Mouse (Mus musculus): ENCODE measurements around the gene Parp14. TPM values are rescaled to one million over a fixed set of nuclear protein-coding genes. Genes with fewer than 3 reads are reported as not detected.

Gene Parp14
- polyA plus RNA-seq, 1 experiment: 0.23 TPM

- TF ChIP-seq MYOD1 (IDR thresholded peaks at IDR 0.05; ENCODE audit: control insufficient read depth in 1 of 3, insufficient read length in 2 of 3, low read depth in 2 of 3) (no peak), SRF (IDR thresholded peaks at IDR 0.05; ENCODE audit: control insufficient read depth, insufficient read length, low read depth) (no peak), MAX (IDR thresholded peaks at IDR 0.05; ENCODE audit: low read depth) (no peak), POLR2A (IDR thresholded peaks at IDR 0.05; ENCODE audit: insufficient read length, low read depth) (no peak), TCF12 (IDR thresholded peaks at IDR 0.05; ENCODE audit: insufficient read depth, poor library complexity, severe bottlenecking) (no peak), CEBPB (IDR thresholded peaks at IDR 0.05; ENCODE audit: insufficient read depth, poor library complexity, severe bottlenecking) (no peak), USF1 (IDR thresholded peaks at IDR 0.05; ENCODE audit: low read depth) (no peak), MYOG (IDR thresholded peaks at IDR 0.05; ENCODE audit: control insufficient read depth in 1 of 3, insufficient read depth in 1 of 3, insufficient read length in 2 of 3, low read depth in 2 of 3) (no peak), TCF3 (IDR thresholded peaks at IDR 0.05; ENCODE audit: insufficient read length, low read depth) (no peak), POLR2AphosphoS2 (IDR thresholded peaks at IDR 0.05; ENCODE audit: insufficient read length, low read depth) (no peak), E2F4 (IDR thresholded peaks at IDR 0.05; ENCODE audit: insufficient read depth) (no peak), REST (IDR thresholded peaks at IDR 0.05; ENCODE audit: insufficient read depth, insufficient read length) (no peak)
- Histone ChIP-seq H3K4me2 (ENCODE audit: low read depth) (no peak overlapping the region), H3ac (ENCODE audit: control insufficient read depth, insufficient read length) (no peak overlapping the region), H3K27me3 (ENCODE audit: control insufficient read depth, insufficient read depth, insufficient read length) (no peaks in the 10 kb centered on the region), H3K4me3 (no peak overlapping the region), H3K79me2 (ENCODE audit: control insufficient read depth, insufficient read depth) (no peaks in the 10 kb centered on the region), H3K36me3 (ENCODE audit: control insufficient read depth, insufficient read depth) (no peaks in the 10 kb centered on the region)
Measured at GRCm38 (mm10) chr16:35904121-35904736, 32.9 kb upstream of the Parp14 start.

GRCm38 (mm10) chr16:35903014-35903640 is 31.8 kb upstream of the Parp14 start:
- H3K4me2 ChIP-seq (ENCODE audit: low read depth): no peak overlapping the region
- H3K4me3 ChIP-seq: no peak overlapping the region
- H3K27me3 ChIP-seq (ENCODE audit: control insufficient read depth, insufficient read depth, insufficient read length): no peaks in the 10 kb centered on the region
- no peak overlapping the region for H3ac ChIP-seq (ENCODE audit: control insufficient read depth, insufficient read length)
- H3K79me2 ChIP-seq (ENCODE audit: control insufficient read depth, insufficient read depth): no peaks in the 10 kb centered on the region
- no peaks in the 10 kb centered on the region for H3K36me3 ChIP-seq (ENCODE audit: control insufficient read depth, insufficient read depth)
- no peak for TF ChIP-seq POLR2A (IDR thresholded peaks at IDR 0.05; ENCODE audit: insufficient read length, low read depth)
- TF ChIP-seq E2F4 (IDR thresholded peaks at IDR 0.05; ENCODE audit: insufficient read depth): no peak
- no peak for TF ChIP-seq REST (IDR thresholded peaks at IDR 0.05; ENCODE audit: insufficient read depth, insufficient read length)
- TF ChIP-seq CEBPB (IDR thresholded peaks at IDR 0.05; ENCODE audit: insufficient read depth, poor library complexity, severe bottlenecking): no peak
- no peak for TF ChIP-seq MAX (IDR thresholded peaks at IDR 0.05; ENCODE audit: low read depth)
- TF ChIP-seq USF1 (IDR thresholded peaks at IDR 0.05; ENCODE audit: low read depth): no peak
- no peak for TF ChIP-seq SRF (IDR thresholded peaks at IDR 0.05; ENCODE audit: control insufficient read depth, insufficient read length, low read depth)
- TF ChIP-seq MYOD1 (IDR thresholded peaks at IDR 0.05; ENCODE audit: control insufficient read depth in 1 of 3, insufficient read length in 2 of 3, low read depth in 2 of 3): no peak
- no peak for TF ChIP-seq TCF12 (IDR thresholded peaks at IDR 0.05; ENCODE audit: insufficient read depth, poor library complexity, severe bottlenecking)

DNA sequence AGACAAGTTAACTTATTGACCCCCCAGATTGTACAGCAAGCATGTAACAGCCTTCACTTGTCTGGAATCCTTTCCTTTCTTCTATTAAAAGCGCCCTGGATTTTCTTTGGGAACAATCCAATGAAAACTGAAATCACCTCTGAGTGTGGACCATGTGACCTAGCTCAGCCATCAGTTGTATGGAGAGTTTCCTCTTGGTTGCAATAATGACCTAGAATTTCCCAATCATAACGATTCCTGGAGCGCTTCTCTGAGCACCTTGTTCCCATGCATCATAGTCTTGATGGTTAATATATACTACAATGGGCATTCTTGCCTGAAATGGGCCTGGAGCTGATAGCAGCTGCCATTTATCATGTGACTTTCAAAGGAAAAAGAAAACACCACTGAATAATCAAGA is 29.2 kb upstream of the Parp14 start:
- Histone ChIP-seq H3K36me3 (ENCODE audit: control insufficient read depth, insufficient read depth) (no peaks in the 10 kb centered on the region), H3K4me3 (no peak overlapping the region), H3K79me2 (ENCODE audit: control insufficient read depth, insufficient read depth) (no peaks in the 10 kb centered on the region), H3ac (ENCODE audit: control insufficient read depth, insufficient read length) (no peak overlapping the region), H3K4me2 (ENCODE audit: low read depth) (no peak overlapping the region), H3K27me3 (ENCODE audit: control insufficient read depth, insufficient read depth, insufficient read length) (no peaks in the 10 kb centered on the region)
- TF ChIP-seq E2F4 (IDR thresholded peaks at IDR 0.05; ENCODE audit: insufficient read depth) (no peak), MAX (IDR thresholded peaks at IDR 0.05; ENCODE audit: low read depth) (no peak), CEBPB (IDR thresholded peaks at IDR 0.05; ENCODE audit: insufficient read depth, poor library complexity, severe bottlenecking) (no peak), POLR2AphosphoS2 (IDR thresholded peaks at IDR 0.05; ENCODE audit: insufficient read length, low read depth) (no peak), TCF3 (IDR thresholded peaks at IDR 0.05; ENCODE audit: insufficient read length, low read depth) (no peak), POLR2A (IDR thresholded peaks at IDR 0.05; ENCODE audit: insufficient read length, low read depth) (no peak), MYOD1 (IDR thresholded peaks at IDR 0.05; ENCODE audit: control insufficient read depth in 1 of 3, insufficient read length in 2 of 3, low read depth in 2 of 3) (no peak), MYOG (IDR thresholded peaks at IDR 0.05; ENCODE audit: control insufficient read depth in 1 of 3, insufficient read depth in 1 of 3, insufficient read length in 2 of 3, low read depth in 2 of 3) (no peak), SRF (IDR thresholded peaks at IDR 0.05; ENCODE audit: control insufficient read depth, insufficient read length, low read depth) (no peak), USF1 (IDR thresholded peaks at IDR 0.05; ENCODE audit: low read depth) (no peak), REST (IDR thresholded peaks at IDR 0.05; ENCODE audit: insufficient read depth, insufficient read length) (no peak)

DNA sequence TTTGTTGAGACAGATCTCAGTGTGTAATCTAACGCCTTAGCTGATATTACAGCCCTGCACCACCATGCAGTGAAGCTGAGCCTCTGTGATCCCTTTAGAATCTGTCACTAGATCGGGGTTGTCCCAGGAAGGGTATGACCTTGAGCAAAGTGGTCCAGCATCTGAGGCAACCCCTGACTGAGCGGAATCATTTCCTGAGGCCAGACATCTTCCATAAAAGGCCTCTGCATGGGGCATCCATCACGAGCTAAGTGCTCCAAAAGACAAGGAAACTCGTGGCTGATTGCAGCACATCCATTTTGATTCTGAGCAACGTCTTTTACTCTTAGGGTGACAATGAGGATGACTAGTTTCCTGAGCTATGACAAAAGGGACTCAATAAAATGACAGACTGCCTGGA is 23.7 kb upstream of the Parp14 start:
- no peak for TF ChIP-seq POLR2A (IDR thresholded peaks at IDR 0.05; ENCODE audit: insufficient read length, low read depth)
- TF ChIP-seq TCF12 (IDR thresholded peaks at IDR 0.05; ENCODE audit: insufficient read depth, poor library complexity, severe bottlenecking): no peak
- no peak for TF ChIP-seq CEBPB (IDR thresholded peaks at IDR 0.05; ENCODE audit: insufficient read depth, poor library complexity, severe bottlenecking)
- no peak for TF ChIP-seq E2F4 (IDR thresholded peaks at IDR 0.05; ENCODE audit: insufficient read depth)
- no peak for TF ChIP-seq MYOD1 (IDR thresholded peaks at IDR 0.05; ENCODE audit: control insufficient read depth in 1 of 3, insufficient read length in 2 of 3, low read depth in 2 of 3)
- TF ChIP-seq TCF3 (IDR thresholded peaks at IDR 0.05; ENCODE audit: insufficient read length, low read depth): no peak
- TF ChIP-seq USF1 (IDR thresholded peaks at IDR 0.05; ENCODE audit: low read depth): no peak
- no peak for TF ChIP-seq MAX (IDR thresholded peaks at IDR 0.05; ENCODE audit: low read depth)
- TF ChIP-seq MYOG (IDR thresholded peaks at IDR 0.05; ENCODE audit: control insufficient read depth in 1 of 3, insufficient read depth in 1 of 3, insufficient read length in 2 of 3, low read depth in 2 of 3): no peak
- no peak for TF ChIP-seq SRF (IDR thresholded peaks at IDR 0.05; ENCODE audit: control insufficient read depth, insufficient read length, low read depth)
- TF ChIP-seq POLR2AphosphoS2 (IDR thresholded peaks at IDR 0.05; ENCODE audit: insufficient read length, low read depth): no peak
- no peak for TF ChIP-seq REST (IDR thresholded peaks at IDR 0.05; ENCODE audit: insufficient read depth, insufficient read length)

More for the DNA sequence above, 23.7 kb upstream of the Parp14 start:
- no peak overlapping the region for H3K4me3 ChIP-seq
- H3K4me2 ChIP-seq (ENCODE audit: low read depth): no peak overlapping the region
- H3K79me2 ChIP-seq (ENCODE audit: control insufficient read depth, insufficient read depth): no peaks in the 10 kb centered on the region
- H3K36me3 ChIP-seq (ENCODE audit: control insufficient read depth, insufficient read depth): no peaks in the 10 kb centered on the region
- H3K27me3 ChIP-seq (ENCODE audit: control insufficient read depth, insufficient read depth, insufficient read length): peaks cover 5% of the 10 kb centered on the region
- H3ac ChIP-seq (ENCODE audit: control insufficient read depth, insufficient read length): no peak overlapping the region

All from myocyte (in vitro differentiated cells).